Mouse (Mus musculus): Measurements from ENCODE around the gene Pdzd4.

Gene Pdzd4

GRCm38 (mm10) chrX:73824185-73825151 lies at the start of gene Pdzd4:
Pdzd4 (minus strand) TSS chrX:73824969.
- peak; percentile 11 to 16 for DNase-seq (ENCODE audit: low spot score in 2 of 2)

- DNase-seq (ENCODE audit: low spot score in 2 of 2) = no peak
These were observed 47.2 kb upstream of the Pdzd4 start for GRCm38 (mm10) chrX:73871956-73872355.

GRCm38 (mm10) chrX:73871474-73871873 lies 46.7 kb upstream of the Pdzd4 start:
- no peak for DNase-seq (ENCODE audit: low spot score in 2 of 2)

GRCm38 (mm10) chrX:73869334-73869733 lies 44.6 kb upstream of the Pdzd4 start:
- DNase-seq (ENCODE audit: low spot score in 2 of 2) = no peak

GRCm38 (mm10) chrX:73867852-73868251 lies 43.1 kb upstream of the Pdzd4 start:
- DNase-seq (ENCODE audit: low spot score in 2 of 2) = no peak

- no peak for DNase-seq (ENCODE audit: low spot score in 2 of 2)
These were observed 42.5 kb upstream of the Pdzd4 start for GRCm38 (mm10) chrX:73867256-73867655.

- no peak for DNase-seq (ENCODE audit: low spot score in 2 of 2)
These were observed 39.9 kb upstream of the Pdzd4 start for GRCm38 (mm10) chrX:73864692-73865091.

- DNase-seq (ENCODE audit: low spot score in 2 of 2) = no peak
These were observed 30.3 kb upstream of the Pdzd4 start for GRCm38 (mm10) chrX:73855087-73855408.

GRCm38 (mm10) chrX:73854326-73855086 lies 29.7 kb upstream of the Pdzd4 start:
- no peak for DNase-seq (ENCODE audit: low spot score in 2 of 2)

- no peak for DNase-seq (ENCODE audit: low spot score in 2 of 2)
These were observed 11.9 kb upstream of the Pdzd4 start for GRCm38 (mm10) chrX:73836691-73837090.

GRCm38 (mm10) chrX:73835731-73836130 lies 11.0 kb upstream of the Pdzd4 start:
- DNase-seq (ENCODE audit: low spot score in 2 of 2) = no peak

- DNase-seq (ENCODE audit: low spot score in 2 of 2) = no peak
These were observed 1.0 kb downstream of the Pdzd4 start for GRCm38 (mm10) chrX:73823747-73824146.

GRCm38 (mm10) chrX:73816596-73817314 lies 8.0 kb downstream of the Pdzd4 start:
- DNase-seq (ENCODE audit: low spot score in 2 of 2) = no peak

- DNase-seq (ENCODE audit: low spot score in 2 of 2) = no peak
These were observed 9.7 kb downstream of the Pdzd4 start for GRCm38 (mm10) chrX:73815072-73815471.

- DNase-seq (ENCODE audit: low spot score in 2 of 2) = no peak
These were observed 19.0 kb downstream of the Pdzd4 start for GRCm38 (mm10) chrX:73805814-73806213.

- peak; percentile 58 to 69 for DNase-seq (ENCODE audit: low spot score in 2 of 2)
These were observed 26.3 kb downstream of the Pdzd4 start for GRCm38 (mm10) chrX:73798502-73798901.

- DNase-seq (ENCODE audit: low spot score in 2 of 2) = no peak
These were observed 27.3 kb downstream of the Pdzd4 start for GRCm38 (mm10) chrX:73797511-73797910.

- DNase-seq (ENCODE audit: low spot score in 2 of 2) = no peak
These were observed 31.3 kb downstream of the Pdzd4 start for GRCm38 (mm10) chrX:73793505-73793904.

GRCm38 (mm10) chrX:73793039-73793438 lies 31.7 kb downstream of the Pdzd4 start:
- DNase-seq (ENCODE audit: low spot score in 2 of 2) = no peak

- DNase-seq (ENCODE audit: low spot score in 2 of 2) = no peak
These were observed 36.3 kb downstream of the Pdzd4 start for GRCm38 (mm10) chrX:73788501-73788900.

- DNase-seq (ENCODE audit: low spot score in 2 of 2) = no peak
These were observed 37.6 kb downstream of the Pdzd4 start for GRCm38 (mm10) chrX:73787225-73787558.
